Mouse (Mus musculus) mature B cell (primary cell): ENCODE results near the gene Mical2.

Source experiments
- in situ Hi-C: fragments of 300-500 bp; cut with MboI; formaldehyde crosslinking; loops from 2 replicates; pipeline ENCODE4 v1.14.3; 2019

The Mical2 gene

GRCm38 (mm10) chr7:112208323-112209167, 17.1 kb upstream of the Mical2 start:
- in situ Hi-C loops = no loop called here

- in situ Hi-C loops = no loop called here
Measured at GRCm38 (mm10) chr7:112209621-112210020, 16.0 kb upstream of the Mical2 start.

GRCm38 (mm10) chr7:112212921-112213721, 12.5 kb upstream of the Mical2 start:
- in situ Hi-C loops = no loop called here

GRCm38 (mm10) chr7:112215871-112216270, 9.8 kb upstream of the Mical2 start:
- in situ Hi-C loops = no loop called here

GRCm38 (mm10) chr7:112216720-112217119, 8.9 kb upstream of the Mical2 start:
- in situ Hi-C loops = no loop called here

- in situ Hi-C loops = no loop called here
Measured at GRCm38 (mm10) chr7:112217208-112217607, 8.4 kb upstream of the Mical2 start.

GRCm38 (mm10) chr7:112222733-112223524, 2.7 kb upstream of the Mical2 start:
- in situ Hi-C loops = no loop called here

GRCm38 (mm10) chr7:112224854-112225253, 802 bp upstream of the Mical2 start:
- in situ Hi-C loops = no loop called here

- in situ Hi-C loops = no loop called here
Measured at GRCm38 (mm10) chr7:112226446-112227265, 1.0 kb downstream of the Mical2 start.

GRCm38 (mm10) chr7:112227266-112227562, 1.6 kb downstream of the Mical2 start:
- in situ Hi-C loops = no loop called here

GRCm38 (mm10) chr7:112228827-112229498, 3.3 kb downstream of the Mical2 start:
- in situ Hi-C loops = no loop called here

GRCm38 (mm10) chr7:112231731-112232130, 6.1 kb downstream of the Mical2 start:
- in situ Hi-C loops = no loop called here

- in situ Hi-C loops = no loop called here
Measured at GRCm38 (mm10) chr7:112233345-112234005, 7.8 kb downstream of the Mical2 start.

- in situ Hi-C loops = no loop called here
Measured at GRCm38 (mm10) chr7:112234410-112234809, 8.8 kb downstream of the Mical2 start.

GRCm38 (mm10) chr7:112235493-112235892, 9.8 kb downstream of the Mical2 start:
- in situ Hi-C loops = no loop called here

- in situ Hi-C loops = no loop called here
Measured at GRCm38 (mm10) chr7:112237211-112237610, 11.6 kb downstream of the Mical2 start.

GRCm38 (mm10) chr7:112237868-112238267, 12.2 kb downstream of the Mical2 start:
- in situ Hi-C loops = no loop called here

GRCm38 (mm10) chr7:112238768-112239728, 13.4 kb downstream of the Mical2 start:
- in situ Hi-C loops = no loop called here

- in situ Hi-C loops = no loop called here
Measured at GRCm38 (mm10) chr7:112240748-112241147, 15.1 kb downstream of the Mical2 start.
